Comparison of ENCODE assay signal across 10 mouse cellular contexts in genomic region chr11:88626576-88626975, GRCm38 (mm10).
DNase-seq lines count a peak whose midpoint lies in the region; ATAC-seq and TF ChIP-seq lines count a peak whose summit lies in the region.
"Had no signal": no experiment of that assay in that cellular context is flagged by ENCODE, and none has a peak within 500 bp of the region (broad histone marks: within the 10 kb centered on the region; RNA-seq: fewer than 3 reads in every experiment).

No protein-coding gene starts in this region.

- TF ChIP-seq POLR2A in kidney, adult 2 months (IDR thresholded peaks at IDR 0.05; ENCODE audit: low read depth, low read length) = no peak
- TF ChIP-seq POLR2A in thymus, adult 2 months (IDR thresholded peaks at IDR 0.05; ENCODE audit: control insufficient read depth, extremely low read depth, insufficient read depth, low read length, poor library complexity) = no peak

- H3K4me2 ChIP-seq in heart, embryonic 11.5 days = no peak overlapping the region

- no peak for TF ChIP-seq CTCF in gastrocnemius, adult 2 months (IDR thresholded peaks at IDR 0.05)
- no peak for TF ChIP-seq CTCF in kidney, adult 2 months (conservative IDR thresholded peaks at IDR 0.05; ENCODE audit: insufficient read depth, insufficient read length, low read depth, low read length)
- TF ChIP-seq CTCF in thymus, adult 2 months (IDR thresholded peaks at IDR 0.05; ENCODE audit: borderline replicate concordance, control insufficient read depth, extremely low read depth, insufficient read depth, low read length, poor library complexity) = no peak

- no peaks in the 10 kb centered on the region for H3K9me3 ChIP-seq in ES-E14 (ENCODE audit: control insufficient read depth, insufficient read depth, low read depth, low read length)
- no peaks in the 10 kb centered on the region for H3K9me3 ChIP-seq in heart, embryonic 11.5 days (replicated peaks; ENCODE audit: control insufficient read depth, low read length)
- H3K9me3 ChIP-seq: megakaryocyte, embryonic 14.5 days had no signal

- peak; percentile 83 for DNase-seq in gastrocnemius, adult 2 months
- DNase-seq in gastrocnemius, postnatal 36 days = no peak
- no peak for DNase-seq in ES-E14 (ENCODE audit: low read depth, low spot score)
- peak; percentile 76 for DNase-seq in kidney, adult 2 months
- DNase-seq in layer of hippocampus, postnatal 10 days (ENCODE audit: low spot score in 2 of 2) = no peak
- DNase-seq in thymus, adult 2 months = no peak
- no peak for DNase-seq in lung, postnatal 4 days
- DNase-seq: retina, postnatal 1 day had no signal

- no peak for ATAC-seq in heart, embryonic 11.5 days (replicated peaks; ENCODE audit: insufficient number of reproducible peaks, low FRiP score, low TSS enrichment)

- 73% methylated on average over 8 of the region's 8 CpGs for WGBS in heart, embryonic 11.5 days (ENCODE audit: insufficient replicate concordance)
- 48% methylated on average over 8 of the region's 8 CpGs for whole genome bisulfite sequencing in kidney, adult 2 months
- WGBS in thymus, adult 2 months = 92% methylated on average over 8 of the region's 8 CpGs

- H3K4me1 ChIP-seq in ES-E14 (ENCODE audit: control insufficient read depth in 2 of 2, insufficient read depth in 2 of 2, low read length in 2 of 2, poor library complexity in 1 of 2) = peaks cover 26 to 49% of the 10 kb centered on the region in 2 experiments
- peaks cover 78% of the 10 kb centered on the region for H3K4me1 ChIP-seq in heart, embryonic 11.5 days (ENCODE audit: control insufficient read depth, insufficient read depth, low read length)
- H3K4me1 ChIP-seq in kidney, adult 2 months (ENCODE audit: control insufficient read depth, insufficient read depth, low read length) = peaks cover 66% of the 10 kb centered on the region
- H3K4me1 ChIP-seq in thymus, adult 2 months (replicated peaks; ENCODE audit: control insufficient read depth, insufficient read depth, low read length) = peaks cover 70% of the 10 kb centered on the region

- no peaks in the 10 kb centered on the region for H3K27me3 ChIP-seq in heart, embryonic 11.5 days (ENCODE audit: control insufficient read depth, insufficient read depth, low read length)
- no peaks in the 10 kb centered on the region for H3K27me3 ChIP-seq in kidney, adult 2 months (replicated peaks; ENCODE audit: control insufficient read depth, insufficient read depth, low read length)
- no peaks in the 10 kb centered on the region for H3K27me3 ChIP-seq in thymus, adult 2 months (ENCODE audit: control insufficient read depth, insufficient read depth, low read length)
- H3K27me3 ChIP-seq: megakaryocyte, embryonic 14.5 days had no signal

- intact Hi-C loops in gastrocnemius, adult 2 months (cut with DNase I) = loop anchor here (5.0 kb wide), 1 partner anchor 91 kb away; the partner anchor contains the start of gene Msi2
- intact Hi-C loops in gastrocnemius, postnatal 36 days (cut with DNase I) = loop anchor here (10.0 kb wide), 1 partner anchor 198 kb away; no protein-coding TSS in a partner anchor

- H3K27ac ChIP-seq in gastrocnemius, adult 2 months = peak overlapping the region; percentile 75
- H3K27ac ChIP-seq in ES-E14 (ENCODE audit: insufficient read depth, low read depth, low read length, poor library complexity, severe bottlenecking) = peak overlapping the region; percentile 86
- 0 out of 2 replicates have a peak overlapping the region, but pooled peaks have one; percentile 10 for H3K27ac ChIP-seq in heart, embryonic 11.5 days (ENCODE audit: low read depth, low read length)
- H3K27ac ChIP-seq in kidney, adult 2 months (ENCODE audit: insufficient read depth, low read depth, low read length) = peak overlapping the region; percentile 54
- no peak overlapping the region for H3K27ac ChIP-seq in thymus, adult 2 months (ENCODE audit: control insufficient read depth, insufficient read depth, low read length)

- no peak overlapping the region for H3K4me3 ChIP-seq in gastrocnemius, adult 2 months
- no peak overlapping the region for H3K4me3 ChIP-seq in ES-E14 (ENCODE audit: insufficient read depth in 1 of 2, low read depth in 1 of 2, low read length in 2 of 2, poor library complexity in 1 of 2, severe bottlenecking in 1 of 2)
- H3K4me3 ChIP-seq in heart, embryonic 11.5 days (ENCODE audit: low read depth, low read length) = no peak overlapping the region
- no peak overlapping the region for H3K4me3 ChIP-seq in kidney, adult 2 months (ENCODE audit: insufficient read depth, low read depth, low read length)
- no peak overlapping the region for H3K4me3 ChIP-seq in thymus, adult 2 months (ENCODE audit: control insufficient read depth, insufficient read depth, low read length)
- H3K4me3 ChIP-seq: megakaryocyte, embryonic 14.5 days had no signal

- no peak overlapping the region for H3K9ac ChIP-seq in ES-E14 (ENCODE audit: insufficient read depth, low read depth, low read length, poor library complexity, severe bottlenecking)
- no peak overlapping the region for H3K9ac ChIP-seq in heart, embryonic 11.5 days (ENCODE audit: low read depth, low read length)

- in situ Hi-C loops in ES-E14 (cut with MboI; ENCODE audit: low sequenced_read_pairs in 2 of 2, unreplicated experiment in 2 of 2) = no loop called here

- peaks cover 4% of the 10 kb centered on the region; the same call in 1 of the 2 replicates for H3K36me3 ChIP-seq in ES-E14 (ENCODE audit: control insufficient read depth, insufficient read depth, low read length, poor library complexity, severe bottlenecking)
- H3K36me3 ChIP-seq in heart, embryonic 11.5 days (ENCODE audit: control insufficient read depth, insufficient read depth, low read length) = no peaks in the 10 kb centered on the region
- H3K36me3 ChIP-seq in kidney, adult 2 months (ENCODE audit: control insufficient read depth, insufficient read depth, low read length) = no peaks in the 10 kb centered on the region
- no peaks in the 10 kb centered on the region for H3K36me3 ChIP-seq in thymus, adult 2 months (ENCODE audit: control insufficient read depth, insufficient read depth, low read length)

TF ChIP-seq in ES-E14, 5 proteins besides CTCF, POLR2A, EP300 and RAD21:
- no peak for TF ChIP-seq MAFK (IDR thresholded peaks at IDR 0.05; ENCODE audit: insufficient read depth, low read depth, low read length)
- TF ChIP-seq ZNF384 (IDR thresholded peaks at IDR 0.05; ENCODE audit: low read depth, low read length) = no peak
- no peak for TF ChIP-seq CHD2 (IDR thresholded peaks at IDR 0.05; ENCODE audit: low read depth, low read length)
- no peak for TF ChIP-seq ZC3H11A (IDR thresholded peaks at IDR 0.05; ENCODE audit: borderline replicate concordance, low read depth, low read length)

Comparison
In these comparisons a context has a peak if more than half of its experiments do, and no peak if none do; other contexts are left out.
1. DNase-seq: peak in gastrocnemius, adult 2 months (single experiment) and kidney, adult 2 months (single experiment); none in gastrocnemius, postnatal 36 days (0 of 2), ES-E14 (single experiment), layer of hippocampus, postnatal 10 days (0 of 2), thymus, adult 2 months (single experiment) and lung, postnatal 4 days (0 of 2).